Mouse (Mus musculus) mammary gland, adult 2 months (tissue): ENCODE measurements around the gene Kif21b. TPM values are rescaled to one million over a fixed set of nuclear protein-coding genes. Genes with fewer than 3 reads are reported as not detected.

Experiments used
- polyA plus RNA-seq: library from polyadenylated mRNA; depleted of rRNA; stranded (reverse); fragments of >200 nt; gene quantifications from 2 replicates; pipeline ENCODE4 v1.2.3, GENCODE M21; 2012; ENCODE audit warnings: low replicate concordance; rRNA removed

Kif21b gene
- polyA plus RNA-seq, result 31.1 and 60.4 TPM in 2 replicates

GRCm38 (mm10) chr1:136130951-136131558 lies at the start of gene Kif21b:
Gene Kif21b (plus strand): TSS chr1:136131389.

GRCm38 (mm10) chr1:136212803-136213202 lies 81.6 kb downstream of the Kif21b start, which contains the start of gene Mroh3:
Gene Mroh3 (minus strand): TSS chr1:136212828.

Other genes starting within 250 kb of the Kif21b start
- 12.8 and 22.6 TPM in 2 replicates for gene Pkp1, start 212.2 kb upstream of the Kif21b start, polyA plus RNA-seq
- gene Igfn1, start 125.0 kb upstream of the Kif21b start, polyA plus RNA-seq, result 0.26 TPM in 1 of 2 replicates, not detected in the other
- gene Tmem9, start 123.2 kb upstream of the Kif21b start, polyA plus RNA-seq, result 69.1 and 86.3 TPM in 2 replicates
- not detected in 2 replicates for gene Ascl5, start 80.6 kb upstream of the Kif21b start, polyA plus RNA-seq
- gene Cacna1s, start 78.6 kb upstream of the Kif21b start, polyA plus RNA-seq, result 0.96 and 107 TPM in 2 replicates
- not detected in 2 replicates for gene Mroh3, start 81.4 kb downstream of the Kif21b start, polyA plus RNA-seq
- 3.4 and 4.7 TPM in 2 replicates for gene Inava, start 102.9 kb downstream of the Kif21b start, polyA plus RNA-seq
- gene Gpr25, start 129.5 kb downstream of the Kif21b start, polyA plus RNA-seq, result 0.26 and 1.9 TPM in 2 replicates
- gene Camsap2, start 214.7 kb downstream of the Kif21b start, polyA plus RNA-seq, result 6.6 and 18.3 TPM in 2 replicates